Mouse (Mus musculus): Measurements from ENCODE around the gene Dph2. TPM values are rescaled to one million over a fixed set of nuclear protein-coding genes. Genes with fewer than 3 reads are reported as not detected.

Gene Dph2
- total RNA-seq (2015; ENCODE audit: low replicate concordance): 0.96 and 2.9 TPM in 2 replicates
- 0.51 and 1.5 TPM in 2 replicates for total RNA-seq (2017; ENCODE audit: low replicate concordance)

DNA sequence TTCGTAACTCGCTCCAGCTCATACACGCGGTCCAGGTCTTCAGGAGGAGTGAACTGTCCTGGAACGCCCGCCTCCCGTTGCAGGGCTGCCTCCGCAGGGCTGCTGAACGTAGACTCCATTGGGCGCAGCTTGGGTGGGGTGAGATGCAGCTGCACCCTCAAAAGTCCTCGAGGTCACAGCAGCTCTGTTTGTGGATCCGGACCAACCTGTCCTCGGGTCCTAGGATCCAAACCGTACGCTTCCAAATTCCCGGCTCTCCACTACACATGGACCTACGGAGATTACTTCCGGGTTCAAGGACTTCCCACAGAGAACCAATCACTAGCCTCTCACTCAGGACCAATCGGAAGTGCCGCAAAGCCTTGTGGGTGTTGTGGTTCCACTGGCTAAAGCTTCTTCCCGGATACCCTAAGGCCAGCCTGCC is at the start of gene Dph2:
Dph2 (minus strand) TSS at position 295 of the 424 bp plus-strand sequence.
- peak; percentile 84 for ATAC-seq (replicated peaks; ENCODE audit: low FRiP score, poor library complexity, severe bottlenecking)

DNA sequence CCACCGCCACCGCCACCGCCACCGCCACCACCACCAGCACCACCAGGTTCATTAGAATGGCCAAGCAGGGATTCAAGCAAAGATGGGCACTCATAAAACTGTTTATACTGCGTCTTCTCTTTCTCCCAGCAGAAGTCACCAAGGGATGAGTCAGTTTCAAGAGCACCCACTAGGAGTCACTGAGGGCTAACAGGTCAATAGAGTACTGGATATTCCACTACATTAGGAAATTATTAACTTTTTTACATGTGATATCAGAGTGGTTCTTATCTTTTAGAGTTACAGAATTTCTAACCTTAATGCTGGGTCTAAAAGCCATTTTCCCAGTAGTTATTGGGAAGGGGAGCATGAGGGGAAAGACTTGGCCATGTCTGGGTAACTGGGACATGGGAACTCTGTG is 45.1 kb upstream of the Dph2 start:
- ATAC-seq (replicated peaks; ENCODE audit: low FRiP score, poor library complexity, severe bottlenecking): no peak

DNA sequence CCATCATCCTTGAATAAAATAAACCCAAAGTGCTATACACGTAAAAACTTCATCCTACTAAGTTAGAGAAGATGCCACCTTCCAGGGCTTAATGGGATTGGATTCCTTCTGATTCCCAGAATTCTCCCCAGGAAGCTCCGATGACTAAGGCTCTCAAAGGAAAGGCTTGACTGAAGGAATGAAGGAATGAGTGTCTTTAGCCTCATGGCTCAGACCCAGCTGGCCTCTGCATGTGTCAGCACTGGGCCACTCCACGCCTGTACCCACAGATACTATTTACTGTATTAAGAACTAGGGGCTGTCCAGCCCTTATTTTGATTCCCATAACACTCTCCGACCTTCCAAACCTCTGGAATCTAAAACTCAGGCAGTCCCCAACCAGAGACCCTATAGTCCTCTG is 42.2 kb upstream of the Dph2 start:
- ATAC-seq (replicated peaks; ENCODE audit: low FRiP score, poor library complexity, severe bottlenecking): no peak

DNA sequence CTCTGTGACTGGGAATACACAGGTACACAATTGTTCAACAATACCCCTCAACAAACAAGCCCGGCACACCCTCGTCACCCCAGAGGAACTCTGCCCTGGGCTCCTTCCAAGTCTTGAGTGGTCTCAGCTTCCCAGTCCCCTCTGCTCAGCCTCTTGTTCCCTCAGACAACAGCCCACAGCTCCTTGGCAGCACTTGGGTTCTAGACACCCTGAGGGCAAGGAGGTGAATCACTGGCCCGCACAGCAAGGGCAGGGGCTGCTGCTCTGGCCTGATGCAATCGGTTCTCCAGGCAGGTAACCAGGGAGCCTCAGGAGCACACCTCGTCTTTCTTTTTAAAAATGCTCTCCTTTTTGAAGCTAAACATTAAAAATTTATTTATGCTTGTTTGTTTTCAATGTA is 41.4 kb upstream of the Dph2 start:
- no peak for ATAC-seq (replicated peaks; ENCODE audit: low FRiP score, poor library complexity, severe bottlenecking)

DNA sequence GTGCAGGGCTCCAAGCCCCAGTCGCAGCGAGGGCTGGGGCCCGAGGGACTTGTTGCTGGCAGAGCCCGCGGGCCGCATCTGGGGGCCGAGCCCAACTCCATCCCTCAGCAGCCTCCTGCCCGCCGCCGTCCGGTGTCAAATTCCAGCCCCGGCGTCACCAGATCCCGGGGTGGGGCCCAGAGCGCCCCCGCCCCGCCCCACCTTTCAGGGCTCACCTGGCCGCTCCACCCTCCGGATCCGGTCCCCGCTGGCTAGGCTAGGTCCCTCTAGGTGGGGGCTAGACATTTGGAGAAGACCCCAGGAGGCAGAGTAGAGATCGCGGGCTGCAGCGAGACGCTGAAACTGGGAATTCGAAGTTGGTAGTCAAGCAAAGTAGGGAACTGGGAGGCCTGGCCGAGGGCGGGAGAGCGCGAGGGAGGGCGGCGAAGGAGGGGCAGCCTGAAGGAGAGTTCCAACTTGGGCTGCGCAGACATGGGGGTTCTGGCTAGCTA is 37.6 kb upstream of the Dph2 start, which contains the start of gene Artn:
Artn (minus strand) TSS at position 373 of the 491 bp plus-strand sequence.
- peak; percentile 7 for ATAC-seq (replicated peaks; ENCODE audit: low FRiP score, poor library complexity, severe bottlenecking)

DNA sequence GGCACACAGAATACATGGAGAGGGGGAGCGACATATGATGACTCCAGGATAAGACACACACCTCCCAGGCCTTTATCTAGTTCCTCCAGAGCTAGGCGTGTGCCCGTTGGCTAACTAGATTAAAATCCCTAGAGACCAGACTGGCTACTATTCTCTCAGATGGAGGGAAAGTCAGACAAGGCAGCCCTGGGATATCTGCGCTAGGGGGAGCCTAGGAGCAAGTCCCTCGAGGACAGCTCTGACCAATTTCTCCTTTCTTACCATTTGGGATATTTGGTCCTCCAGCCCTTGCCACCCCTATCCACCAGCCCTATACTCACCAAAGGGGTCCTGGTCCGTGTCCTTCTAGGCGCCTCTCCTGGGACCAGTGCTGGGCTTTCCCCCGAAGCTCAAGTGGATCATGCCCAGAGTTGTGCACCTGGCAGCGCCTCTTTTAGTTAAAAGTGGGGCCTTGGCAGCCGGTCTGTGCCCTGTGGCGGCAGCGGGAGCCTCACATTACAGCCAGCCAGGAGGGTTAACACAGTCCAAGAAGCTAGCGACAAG is 36.9 kb upstream of the Dph2 start:
- ATAC-seq (replicated peaks; ENCODE audit: low FRiP score, poor library complexity, severe bottlenecking): peak; percentile 85

DNA sequence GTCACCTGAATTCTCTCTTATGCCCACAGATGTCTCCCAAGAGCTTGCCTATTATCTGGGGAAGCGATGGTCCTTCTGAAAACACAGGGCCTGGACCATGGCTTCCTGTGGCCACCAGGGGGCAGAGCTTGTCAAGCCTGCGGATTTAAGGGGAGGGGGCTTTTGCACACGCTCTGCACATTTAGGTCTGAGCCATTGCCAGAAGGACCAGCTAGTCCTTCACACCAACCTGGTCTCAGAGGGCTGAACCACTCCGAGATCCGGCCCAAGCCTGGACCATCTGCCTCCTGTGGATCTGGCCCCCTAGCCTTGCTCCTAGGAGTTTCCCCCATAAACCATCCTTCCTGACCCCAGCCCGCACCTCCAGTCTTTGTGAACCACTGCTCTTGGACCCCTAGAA is 36.4 kb upstream of the Dph2 start:
- peak; percentile 51 for ATAC-seq (replicated peaks; ENCODE audit: low FRiP score, poor library complexity, severe bottlenecking)

DNA sequence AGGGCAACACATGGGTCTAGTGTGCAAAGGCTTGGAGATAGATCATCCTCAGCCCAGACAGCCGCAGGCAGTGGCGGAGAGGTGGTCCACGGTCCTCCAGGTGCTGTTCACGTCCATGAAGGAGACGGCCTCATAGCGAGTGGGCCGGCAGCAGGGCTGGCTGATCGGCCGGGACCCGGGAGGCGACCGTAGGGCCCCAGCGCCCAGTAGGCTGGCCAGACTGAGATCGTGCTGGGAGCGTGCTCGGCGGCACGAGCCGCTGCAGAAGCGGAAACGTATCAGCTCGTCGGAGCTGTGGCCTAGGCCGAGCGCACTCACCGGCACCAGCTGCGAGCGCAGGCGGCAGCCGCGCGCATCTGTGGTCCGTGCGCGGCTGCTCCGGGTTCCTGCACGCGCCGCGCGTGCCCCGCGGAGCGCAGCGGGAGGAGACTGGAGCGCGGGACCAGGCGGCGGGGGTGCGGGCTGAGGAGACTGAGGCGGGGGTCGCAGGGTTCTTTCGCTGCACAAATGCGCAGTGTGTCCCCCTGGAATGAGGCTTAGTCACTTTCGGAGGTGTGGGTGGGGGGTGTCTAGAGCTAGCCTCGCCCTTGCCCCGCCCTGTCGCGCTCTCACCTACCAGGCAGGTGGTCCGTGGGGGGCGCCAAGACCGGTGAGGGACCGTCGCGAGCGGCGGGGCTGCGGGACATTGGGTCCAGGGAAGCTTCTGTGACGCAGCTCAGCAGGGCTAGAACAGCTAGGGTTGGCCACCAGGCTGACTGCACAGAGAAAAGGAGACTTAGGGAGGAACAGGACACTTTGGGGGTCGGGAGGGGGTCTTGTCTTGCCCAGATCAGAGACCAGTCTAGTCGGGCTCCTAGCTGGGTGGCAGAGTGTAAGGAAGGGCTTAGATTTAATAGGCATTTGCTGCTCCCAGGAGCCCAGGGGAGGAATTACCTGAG is 35.0 kb upstream of the Dph2 start:
- ATAC-seq (replicated peaks; ENCODE audit: low FRiP score, poor library complexity, severe bottlenecking): no peak

DNA sequence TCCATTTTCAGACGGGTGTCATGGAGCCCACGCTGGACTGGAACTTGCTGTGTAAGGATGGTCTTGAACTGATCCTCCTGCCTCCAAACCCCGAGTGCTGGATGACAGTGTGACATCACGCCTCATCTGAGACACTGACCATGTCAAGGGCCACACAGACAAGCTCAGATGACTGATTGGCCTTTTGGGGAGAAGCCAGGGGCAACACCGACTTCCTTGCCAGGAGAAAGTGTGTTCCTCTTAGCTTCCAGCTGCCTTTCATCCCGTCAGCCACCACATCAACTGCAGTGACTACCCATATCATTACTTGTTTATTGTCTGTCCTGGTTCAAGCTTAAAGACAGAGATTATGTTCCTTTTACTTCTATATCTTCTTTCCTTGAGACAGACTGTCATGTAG is 33.1 kb upstream of the Dph2 start:
- no peak for ATAC-seq (replicated peaks; ENCODE audit: low FRiP score, poor library complexity, severe bottlenecking)

DNA sequence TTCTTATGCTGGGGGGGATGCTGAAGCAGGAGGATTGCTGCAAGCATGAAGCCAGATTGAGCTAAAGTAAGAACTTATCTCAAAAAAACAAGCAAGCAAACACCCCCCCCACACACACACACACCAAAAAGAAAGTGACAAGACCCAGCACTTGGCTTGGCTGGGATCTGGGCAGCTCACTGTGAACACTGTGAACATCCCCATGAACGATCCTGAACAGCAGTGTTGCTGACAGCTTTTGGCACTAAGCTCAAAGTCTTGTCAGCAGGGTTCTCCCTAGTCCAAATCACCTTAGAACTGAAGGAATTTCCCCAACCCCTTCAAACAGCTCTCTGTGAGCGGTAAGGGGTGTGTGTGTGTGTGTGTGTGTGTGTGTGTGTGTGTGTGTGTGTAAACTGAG is 31.6 kb upstream of the Dph2 start:
- no peak for ATAC-seq (replicated peaks; ENCODE audit: low FRiP score, poor library complexity, severe bottlenecking)

DNA sequence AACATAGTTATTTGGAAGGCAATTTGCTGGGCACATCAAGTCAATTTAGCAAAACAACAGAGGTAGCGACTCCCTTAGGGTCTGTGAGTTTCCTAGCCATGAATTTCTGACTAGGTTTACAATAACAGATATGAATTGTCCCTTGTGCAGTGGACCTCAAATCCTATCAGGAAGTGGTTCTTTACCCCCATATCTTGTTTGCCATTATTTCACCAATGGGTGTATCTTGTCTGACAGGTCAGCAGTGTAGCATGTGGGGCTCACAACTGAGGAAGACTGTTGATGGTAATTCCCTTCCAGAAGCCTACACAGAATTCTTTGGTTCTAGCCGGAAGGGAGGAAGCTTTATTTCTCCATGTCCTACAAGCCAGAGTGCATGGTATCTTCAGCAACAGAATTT is 29.5 kb upstream of the Dph2 start:
- no peak for ATAC-seq (replicated peaks; ENCODE audit: low FRiP score, poor library complexity, severe bottlenecking)

DNA sequence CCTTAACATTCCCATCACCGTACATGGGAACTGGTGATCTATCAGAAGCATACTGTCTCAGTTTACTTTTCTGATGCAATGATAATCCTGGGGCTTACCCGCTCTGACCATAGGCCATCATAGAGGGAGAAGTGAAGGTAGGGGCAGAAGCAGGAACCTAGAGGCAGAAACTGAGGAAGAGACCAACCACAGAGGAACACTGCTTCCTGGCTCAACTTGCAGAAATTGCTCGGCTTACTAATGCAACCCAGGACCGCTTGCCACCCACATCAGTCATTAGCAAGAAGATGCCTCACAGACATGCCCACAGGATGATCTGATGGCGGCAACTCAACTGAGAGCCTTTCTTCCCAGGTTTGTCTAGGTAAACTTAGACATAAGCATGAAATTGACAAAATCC is 26.9 kb upstream of the Dph2 start:
- ATAC-seq (replicated peaks; ENCODE audit: low FRiP score, poor library complexity, severe bottlenecking): no peak

DNA sequence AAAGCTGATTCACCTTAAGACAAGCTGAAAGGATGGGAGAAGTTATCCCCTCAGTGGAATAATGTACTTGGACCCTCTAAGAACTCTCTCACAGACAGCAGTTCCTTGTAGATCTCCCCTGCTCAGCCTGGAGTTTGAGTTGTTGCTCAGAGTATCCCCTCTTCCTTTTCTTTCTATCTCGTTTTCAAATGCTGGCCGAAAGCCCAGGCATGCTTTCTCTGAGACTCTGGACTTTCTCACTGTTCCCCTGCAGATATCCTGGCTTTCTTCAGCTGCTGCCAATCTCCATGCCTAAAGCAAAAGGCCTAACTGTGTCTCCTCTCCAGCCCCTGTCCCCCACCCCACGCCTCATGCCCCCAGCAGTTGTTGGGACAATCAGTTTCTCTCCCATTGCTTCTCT is 26.4 kb upstream of the Dph2 start:
- ATAC-seq (replicated peaks; ENCODE audit: low FRiP score, poor library complexity, severe bottlenecking): no peak

DNA sequence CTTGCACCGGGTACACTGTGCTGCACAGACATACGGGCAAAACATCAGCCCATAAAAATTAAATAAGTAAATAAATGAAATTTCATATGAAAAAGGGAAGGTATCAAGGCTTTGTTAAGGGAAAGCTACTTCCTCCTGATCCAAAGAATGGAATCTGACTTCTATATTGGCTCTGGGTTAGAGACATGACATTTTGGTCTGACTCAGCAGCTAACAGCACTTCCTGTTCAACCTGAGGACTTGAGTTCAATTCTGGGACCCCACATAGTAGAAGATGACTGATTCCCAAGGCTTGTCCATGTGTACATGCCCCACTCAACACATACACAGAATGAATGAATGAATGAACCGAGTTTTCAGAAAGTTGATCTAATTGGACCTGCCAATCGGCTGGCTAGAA is 26.0 kb upstream of the Dph2 start:
- ATAC-seq (replicated peaks; ENCODE audit: low FRiP score, poor library complexity, severe bottlenecking): no peak

DNA sequence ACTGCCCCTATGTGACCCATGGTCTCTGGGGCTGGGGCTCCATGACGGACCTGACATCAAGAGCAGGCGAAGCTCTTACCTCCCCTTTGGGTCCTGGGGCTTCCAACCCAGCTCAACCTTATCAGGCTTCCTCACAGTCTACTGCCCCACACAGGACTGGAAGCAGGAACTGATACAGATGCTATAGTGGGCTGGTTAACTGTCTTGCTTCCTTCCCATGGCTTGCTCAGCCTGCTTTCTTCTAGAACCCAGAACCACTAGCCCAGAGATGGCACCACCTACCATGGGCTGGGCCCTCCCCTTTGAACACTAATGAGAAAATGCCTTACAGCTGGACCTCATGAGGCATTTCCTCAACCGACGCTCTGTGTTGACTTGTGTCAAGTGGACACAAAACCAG is 25.6 kb upstream of the Dph2 start:
- ATAC-seq (replicated peaks; ENCODE audit: low FRiP score, poor library complexity, severe bottlenecking): no peak

DNA sequence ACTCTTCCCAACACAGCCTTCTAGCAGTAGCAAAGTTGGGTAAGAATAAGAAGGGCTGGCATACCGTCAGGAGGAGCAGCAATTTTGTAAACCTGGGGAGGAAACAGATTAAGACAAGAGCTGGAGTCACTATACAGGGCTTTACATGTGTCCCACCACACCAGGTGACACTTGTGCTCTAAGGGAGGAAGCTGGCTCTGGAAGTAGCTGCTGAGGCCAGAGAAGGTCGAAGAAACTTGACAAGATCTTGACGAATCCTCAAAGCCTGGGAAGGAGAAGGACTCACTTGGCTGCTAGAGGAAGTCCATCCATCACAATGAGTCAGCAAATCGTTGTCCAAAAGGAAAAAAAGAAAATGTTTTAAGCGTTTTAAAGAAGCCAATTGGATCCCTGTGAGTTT is 24.6 kb upstream of the Dph2 start:
- no peak for ATAC-seq (replicated peaks; ENCODE audit: low FRiP score, poor library complexity, severe bottlenecking)

DNA sequence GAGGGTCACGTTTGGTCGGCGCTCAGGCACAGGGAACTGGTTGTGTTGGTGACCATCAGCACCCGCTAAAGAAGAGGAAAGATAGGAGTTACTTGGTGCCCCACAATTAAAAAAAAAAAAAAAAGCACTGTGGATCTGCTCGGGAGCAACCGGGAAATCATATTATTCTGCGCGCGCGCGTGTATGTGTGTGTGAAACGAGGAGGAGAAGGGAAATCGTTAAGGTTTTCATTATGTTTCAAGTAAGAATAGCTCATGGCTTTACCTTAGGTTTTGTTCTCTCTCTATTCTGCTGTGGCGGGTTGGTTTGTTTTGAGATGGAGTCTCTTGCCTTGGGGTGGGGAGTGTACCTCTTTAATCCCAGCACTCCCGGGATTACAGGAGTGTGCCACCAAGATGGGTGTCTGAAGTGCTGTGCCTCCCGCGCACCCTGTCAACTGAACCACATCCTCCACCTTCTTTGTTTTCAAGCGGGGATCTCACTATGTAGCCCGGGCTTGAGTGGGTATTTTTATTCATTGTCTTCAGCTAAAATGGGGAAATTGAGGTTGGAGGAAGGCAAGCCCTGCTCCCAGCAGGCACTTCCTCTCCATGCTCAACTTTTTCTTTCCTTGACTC is 23.8 kb upstream of the Dph2 start:
- ATAC-seq (replicated peaks; ENCODE audit: low FRiP score, poor library complexity, severe bottlenecking): no peak

DNA sequence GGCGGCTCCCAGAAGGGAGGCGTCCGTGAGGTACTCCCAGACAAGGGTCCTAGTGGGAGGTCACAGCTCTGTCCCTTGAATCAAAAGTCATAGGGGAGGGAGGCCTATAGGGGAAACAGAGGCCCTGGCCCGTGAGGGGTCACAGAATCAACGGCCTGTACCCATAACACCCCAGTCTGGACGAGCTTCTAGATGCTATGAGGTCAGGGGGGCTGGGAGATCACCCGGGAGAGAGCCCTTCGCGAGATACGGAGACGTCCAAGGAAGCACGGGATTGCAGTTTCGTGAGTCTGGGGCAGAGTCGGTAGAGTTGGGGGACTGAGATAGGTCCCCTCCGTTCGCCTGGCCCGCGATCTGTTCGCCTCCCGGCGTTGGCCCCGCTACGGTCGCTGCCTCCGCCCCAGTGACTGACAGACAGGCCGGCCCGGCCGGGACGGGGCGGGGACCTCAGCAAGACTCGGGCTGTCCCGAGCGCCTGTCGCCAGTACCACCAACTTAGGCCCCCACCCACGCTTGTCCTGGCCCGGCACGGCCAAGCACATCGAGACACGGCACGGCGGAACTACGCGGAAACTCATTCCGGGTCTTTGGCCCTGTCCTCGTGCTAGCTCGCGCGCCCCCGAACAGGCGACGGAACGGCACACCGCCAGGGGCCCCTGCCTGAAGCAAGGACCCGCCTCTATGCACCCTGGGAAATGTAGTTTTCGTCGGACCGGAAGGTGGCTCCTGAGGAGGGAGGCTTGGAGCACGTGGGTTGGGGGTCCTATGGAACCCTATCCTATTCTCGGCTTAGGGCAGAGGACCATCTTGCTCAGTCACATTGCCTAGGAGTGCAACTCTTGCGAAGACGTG is 23.0 kb upstream of the Dph2 start, which contains the start of gene Ipo13:
Ipo13 (minus strand) TSS at position 409 of the 852 bp plus-strand sequence.
- peak; percentile 93 for ATAC-seq (replicated peaks; ENCODE audit: low FRiP score, poor library complexity, severe bottlenecking)

DNA sequence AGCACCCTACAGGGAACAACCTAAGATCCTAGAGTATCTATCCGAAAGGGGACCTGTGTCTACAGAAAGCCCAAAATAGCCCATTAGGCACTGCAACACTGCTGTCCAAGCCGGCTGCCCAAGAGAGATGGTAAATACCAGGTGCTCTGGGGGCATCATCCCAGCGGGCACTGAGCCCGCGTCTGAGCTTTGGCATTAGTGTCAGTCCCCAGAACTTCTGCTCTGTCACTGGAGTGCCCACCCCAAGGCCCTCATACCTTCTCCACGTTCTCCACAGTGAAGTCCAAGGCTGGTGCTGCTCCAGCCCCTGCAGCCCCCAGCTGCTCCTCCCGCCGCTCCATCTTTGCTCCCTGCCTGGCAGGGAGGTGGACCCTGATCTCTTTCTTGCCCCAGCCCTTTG is 22.2 kb upstream of the Dph2 start:
- peak; percentile 8 for ATAC-seq (replicated peaks; ENCODE audit: low FRiP score, poor library complexity, severe bottlenecking)

DNA sequence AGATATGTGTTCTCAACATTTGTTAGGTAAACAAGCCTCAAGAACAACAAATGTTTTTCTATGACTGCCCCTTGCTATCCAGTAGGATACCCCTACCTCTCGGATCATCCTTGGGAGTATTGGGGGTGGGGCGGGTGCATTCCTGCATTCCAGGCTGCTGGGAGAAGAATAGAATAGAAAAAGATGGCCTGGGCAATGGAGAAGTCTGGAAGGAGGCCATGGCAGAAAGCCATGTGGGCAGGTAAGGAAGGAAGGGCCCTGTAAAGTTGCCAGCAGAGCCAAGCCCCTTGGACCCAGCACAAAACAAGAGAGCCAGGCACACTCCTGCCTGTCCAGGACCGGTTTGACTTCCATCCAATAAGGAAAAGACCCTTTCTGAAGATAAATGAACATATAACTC is 21.6 kb upstream of the Dph2 start:
- no peak for ATAC-seq (replicated peaks; ENCODE audit: low FRiP score, poor library complexity, severe bottlenecking)
